Mouse (Mus musculus) liver, adult 2 months (tissue): ENCODE results near the gene Fam189a1.

Source experiments
- CTCF ChIP-seq: fragments of 200-500 bp; IDR thresholded peaks from 2 replicates; pipeline ENCODE4 v1.5.1; 2011; ENCODE audit warnings: low read depth, low read length, control low read depth
- POLR2A ChIP-seq: fragments of 200-500 bp; IDR thresholded peaks from 2 replicates; pipeline ENCODE4 v1.6.1; 2011; ENCODE audit warnings: low read length, control low read depth; ENCODE audit not compliant: insufficient read depth; ENCODE audit errors: extremely low read depth

DNA sequence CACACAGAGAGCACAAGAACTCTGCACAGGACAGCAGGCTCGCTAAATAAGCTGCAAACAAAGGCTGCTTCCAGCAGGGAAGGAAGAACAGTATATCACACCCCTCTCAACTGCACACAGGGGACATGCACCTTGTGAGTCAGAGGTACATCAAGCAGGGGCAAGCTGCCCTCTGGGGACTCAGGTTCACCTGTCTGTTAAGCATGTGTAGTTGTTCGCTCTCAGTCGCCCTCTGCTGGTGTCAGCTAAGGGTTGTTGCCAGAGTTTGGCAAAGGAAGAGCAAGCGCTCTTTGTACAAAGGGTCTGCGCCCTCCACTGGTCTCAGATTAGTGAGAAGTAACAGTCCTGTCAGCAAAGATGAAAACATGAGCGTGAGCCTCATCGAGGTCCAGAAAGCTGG, 426.6 kb downstream of the Fam189a1 start:
- peak; percentile 76 for TF ChIP-seq CTCF
- TF ChIP-seq POLR2A = no peak
